Mouse (Mus musculus): ENCODE results near the gene Tmem109. TPM values are rescaled to one million over a fixed set of nuclear protein-coding genes. Genes with fewer than 3 reads are reported as not detected.

Gene Tmem109
- polyA plus RNA-seq, 1 experiment from 2014 or later, result 40.2 TPM

- 7% methylated on average over 5 of the region's 5 CpGs for WGBS
- H3K27me3 ChIP-seq, result no peaks in the 10 kb centered on the region
- no peaks in the 10 kb centered on the region for H3K9me3 ChIP-seq
- H3K36me3 ChIP-seq, result no peaks in the 10 kb centered on the region
- H3K4me2 ChIP-seq (replicated peaks), result no peak overlapping the region
- H3K9ac ChIP-seq (replicated peaks), result no peak overlapping the region
- H3K27ac ChIP-seq (replicated peaks), result no peak overlapping the region
- H3K4me1 ChIP-seq, result no peaks in the 10 kb centered on the region
- no peak for ATAC-seq (replicated peaks)
- no peak overlapping the region for H3K4me3 ChIP-seq
Observed at GRCm38 (mm10) chr19:10831424-10831823, 50.4 kb downstream of the Tmem109 start.

GRCm38 (mm10) chr19:10829436-10830175 lies 52.2 kb downstream of the Tmem109 start, which contains the start of gene Cd6:
Gene Cd6, minus strand, starts transcription at chr19:10830058.
- no peak within 1 kb of the TSS for H3K9ac ChIP-seq (replicated peaks)
- no peak within 1 kb of the TSS for H3K27ac ChIP-seq (replicated peaks)
- no peaks in the 10 kb centered on the region for H3K27me3 ChIP-seq
- no peaks in the 10 kb centered on the region for H3K9me3 ChIP-seq
- ATAC-seq (replicated peaks), result no peak
- no peak within 1 kb of the TSS for H3K4me2 ChIP-seq (replicated peaks)
- 92% methylated on average over 16 of the region's 16 CpGs for WGBS
- no peaks in the 10 kb centered on the region for H3K36me3 ChIP-seq
- no peaks in the 10 kb centered on the region for H3K4me1 ChIP-seq
- no peak within 1 kb of the TSS for H3K4me3 ChIP-seq

GRCm38 (mm10) chr19:10828321-10828720 lies 53.5 kb downstream of the Tmem109 start:
- H3K4me3 ChIP-seq, result no peak overlapping the region
- H3K27me3 ChIP-seq, result no peaks in the 10 kb centered on the region
- no peak overlapping the region for H3K27ac ChIP-seq (replicated peaks)
- H3K9ac ChIP-seq (replicated peaks), result no peak overlapping the region
- no peak overlapping the region for H3K4me2 ChIP-seq (replicated peaks)
- no peak for ATAC-seq (replicated peaks)
- no peaks in the 10 kb centered on the region for H3K9me3 ChIP-seq
- H3K36me3 ChIP-seq, result no peaks in the 10 kb centered on the region
- 89% methylated on average over 5 of the region's 5 CpGs for WGBS
- no peaks in the 10 kb centered on the region for H3K4me1 ChIP-seq

- Histone ChIP-seq H3K4me1 (no peaks in the 10 kb centered on the region), H3K4me2 (replicated peaks) (no peak overlapping the region), H3K9ac (replicated peaks) (no peak overlapping the region), H3K36me3 (no peaks in the 10 kb centered on the region), H3K27me3 (no peaks in the 10 kb centered on the region), H3K27ac (replicated peaks) (no peak overlapping the region), H3K9me3 (no peaks in the 10 kb centered on the region), H3K4me3 (no peak overlapping the region)
- WGBS, result 91% methylated on average over 7 of the region's 7 CpGs
- no peak for ATAC-seq (replicated peaks)
Observed at GRCm38 (mm10) chr19:10824061-10824460, 57.7 kb downstream of the Tmem109 start.

GRCm38 (mm10) chr19:10822534-10822933 lies 59.3 kb downstream of the Tmem109 start:
- H3K9ac ChIP-seq (replicated peaks), result no peak overlapping the region
- H3K27me3 ChIP-seq, result no peaks in the 10 kb centered on the region
- H3K4me1 ChIP-seq, result no peaks in the 10 kb centered on the region
- H3K4me2 ChIP-seq (replicated peaks), result no peak overlapping the region
- H3K9me3 ChIP-seq, result no peaks in the 10 kb centered on the region
- WGBS, result 96% methylated on average over 4 of the region's 4 CpGs
- no peak overlapping the region for H3K27ac ChIP-seq (replicated peaks)
- no peaks in the 10 kb centered on the region for H3K36me3 ChIP-seq
- H3K4me3 ChIP-seq, result no peak overlapping the region
- no peak for ATAC-seq (replicated peaks)

GRCm38 (mm10) chr19:10821319-10821718 lies 60.5 kb downstream of the Tmem109 start:
- WGBS, result 73% methylated on average over 7 of the region's 7 CpGs

More at GRCm38 (mm10) chr19:10821319-10821718, 60.5 kb downstream of the Tmem109 start:
- Histone ChIP-seq H3K9ac (replicated peaks) (no peak overlapping the region), H3K4me3 (no peak overlapping the region), H3K4me1 (no peaks in the 10 kb centered on the region), H3K27ac (replicated peaks) (no peak overlapping the region), H3K9me3 (no peaks in the 10 kb centered on the region), H3K36me3 (no peaks in the 10 kb centered on the region), H3K4me2 (replicated peaks) (no peak overlapping the region), H3K27me3 (no peaks in the 10 kb centered on the region)
- ATAC-seq (replicated peaks), result no peak

Other genes with a start within 250 kb of the Tmem109 start
- 0.38 and 0.39 TPM in 2 replicates for gene Vwce, start 247.8 kb downstream of the Tmem109 start, polyA plus RNA-seq (2015; fragmentation: Nextera tagmentation; extraction: Ambion mirVana)
- not detected in 2 replicates for gene Pga5, start 203.9 kb downstream of the Tmem109 start, polyA plus RNA-seq (2015; fragmentation: Nextera tagmentation; extraction: Ambion mirVana)
- 39.3 and 41.1 TPM in 2 replicates for gene Vps37c, start 193.3 kb downstream of the Tmem109 start, polyA plus RNA-seq (2015; fragmentation: Nextera tagmentation; extraction: Ambion mirVana)
- gene Cd5, start 143.0 kb downstream of the Tmem109 start, polyA plus RNA-seq (2015; fragmentation: Nextera tagmentation; extraction: Ambion mirVana), result 0.22 and 0.26 TPM in 2 replicates
- gene Cd6, start 51.9 kb downstream of the Tmem109 start, polyA plus RNA-seq (2015; fragmentation: Nextera tagmentation; extraction: Ambion mirVana), result not detected in 2 replicates
- gene Slc15a3, start 42.3 kb downstream of the Tmem109 start, polyA plus RNA-seq (2015; fragmentation: Nextera tagmentation; extraction: Ambion mirVana), result 0.39 and 0.42 TPM in 2 replicates
- gene Tmem132a, start 12.1 kb downstream of the Tmem109 start, polyA plus RNA-seq (2015; fragmentation: Nextera tagmentation; extraction: Ambion mirVana), result 166 and 173 TPM in 2 replicates
- 42.2 and 52.4 TPM in 2 replicates for gene Prpf19, start 13.2 kb upstream of the Tmem109 start, polyA plus RNA-seq (2015; fragmentation: Nextera tagmentation; extraction: Ambion mirVana)
- gene Zp1, start 38.6 kb upstream of the Tmem109 start, polyA plus RNA-seq (2015; fragmentation: Nextera tagmentation; extraction: Ambion mirVana), result 0.22 and 0.33 TPM in 2 replicates
- 0.06 and 0.20 TPM in 2 replicates for gene Ptgdr2, start 55.2 kb upstream of the Tmem109 start, polyA plus RNA-seq (2015; fragmentation: Nextera tagmentation; extraction: Ambion mirVana)
- gene Ccdc86, start 67.3 kb upstream of the Tmem109 start, polyA plus RNA-seq (2015; fragmentation: Nextera tagmentation; extraction: Ambion mirVana), result 19.2 and 19.4 TPM in 2 replicates
- gene Ms4a10, start 92.7 kb upstream of the Tmem109 start, polyA plus RNA-seq (2015; fragmentation: Nextera tagmentation; extraction: Ambion mirVana), result not detected in 2 replicates
- gene Ms4a15, start 111.2 kb upstream of the Tmem109 start, polyA plus RNA-seq (2015; fragmentation: Nextera tagmentation; extraction: Ambion mirVana), result 0.25 TPM in 1 of 2 replicates, not detected in the other
- not detected in 2 replicates for gene Ms4a18, start 136.0 kb upstream of the Tmem109 start, polyA plus RNA-seq (2015; fragmentation: Nextera tagmentation; extraction: Ambion mirVana)
- gene Ms4a8a, start 199.1 kb upstream of the Tmem109 start, polyA plus RNA-seq (2015; fragmentation: Nextera tagmentation; extraction: Ambion mirVana), result not detected in 2 replicates
- not detected in 2 replicates for gene 1700017D01Rik, start 248.9 kb upstream of the Tmem109 start, polyA plus RNA-seq (2015; fragmentation: Nextera tagmentation; extraction: Ambion mirVana)

Data from forebrain, embryonic 15.5 days (tissue).